Mouse (Mus musculus) olfactory bulb, adult 2 months (tissue): ENCODE results near the gene Pknox1. TPM values are rescaled to one million over a fixed set of nuclear protein-coding genes. Genes with fewer than 3 reads are reported as not detected.

Experiments
- H3K27ac ChIP-seq: fragments of 200-500 bp; 2 replicates; pipeline ENCODE4 v1.5.1; 2012; ENCODE audit warnings: low read depth, low read length; ENCODE audit not compliant: insufficient read depth
- H3K4me1 ChIP-seq: fragments of 200-500 bp; 2 replicates; pipeline ENCODE4 v1.6.1; 2012; ENCODE audit warnings: low read length; ENCODE audit not compliant: control insufficient read depth, insufficient read depth
- H3K4me3 ChIP-seq: fragments of 200-500 bp; 2 replicates; pipeline ENCODE4 v1.5.1; 2012; ENCODE audit warnings: mild to moderate bottlenecking, low read depth, low read length, moderate library complexity; ENCODE audit not compliant: insufficient read depth
- CTCF ChIP-seq: fragments of 200-500 bp; IDR thresholded peaks from 2 replicates; pipeline ENCODE4 v1.5.1; 2012; ENCODE audit warnings: low read depth, mild to moderate bottlenecking, low read length, moderate library complexity; ENCODE audit not compliant: insufficient read depth
- POLR2A ChIP-seq: fragments of 200-500 bp; IDR thresholded peaks from 2 replicates; pipeline ENCODE4 v1.6.1; 2012; ENCODE audit warnings: mild to moderate bottlenecking, low read depth, low read length, moderate library complexity; ENCODE audit not compliant: insufficient read depth
- WGBS: fragments of 180-500 bp; shearing (Covaris S2); methylation state at CpG from one replicate; pipeline ENCODE4 v1.1.7; 2018; 5-methylcytosine and 5-hydroxymethylcytosine counted together
- polyA plus RNA-seq: library from polyadenylated mRNA; stranded (reverse); fragments of >200 nt; gene quantifications from 2 replicates; pipeline ENCODE4 v1.2.4, GENCODE M21; 2012; ENCODE audit warnings: low replicate concordance; ENCODE audit not compliant: missing spikeins, insufficient read depth, insufficient read length

The Pknox1 gene
- polyA plus RNA-seq, 1 experiment, result 75.7 TPM

GRCm38 (mm10) chr17:31563632-31564014 is 911 bp upstream of the Pknox1 start:
- Histone ChIP-seq H3K4me1 (peaks cover 14% of the 10 kb centered on the region), H3K27ac (peak overlapping the region; percentile 98), H3K4me3 (peak overlapping the region; percentile 72)
- WGBS, result 5% methylated on average over 12 of the region's 12 CpGs
- TF ChIP-seq CTCF (no peak), POLR2A (no peak)

GRCm38 (mm10) chr17:31564858-31565140 is 265 bp downstream of the Pknox1 start:
- under 1% methylated on average over 43 of the region's 44 CpGs for WGBS

DNA sequence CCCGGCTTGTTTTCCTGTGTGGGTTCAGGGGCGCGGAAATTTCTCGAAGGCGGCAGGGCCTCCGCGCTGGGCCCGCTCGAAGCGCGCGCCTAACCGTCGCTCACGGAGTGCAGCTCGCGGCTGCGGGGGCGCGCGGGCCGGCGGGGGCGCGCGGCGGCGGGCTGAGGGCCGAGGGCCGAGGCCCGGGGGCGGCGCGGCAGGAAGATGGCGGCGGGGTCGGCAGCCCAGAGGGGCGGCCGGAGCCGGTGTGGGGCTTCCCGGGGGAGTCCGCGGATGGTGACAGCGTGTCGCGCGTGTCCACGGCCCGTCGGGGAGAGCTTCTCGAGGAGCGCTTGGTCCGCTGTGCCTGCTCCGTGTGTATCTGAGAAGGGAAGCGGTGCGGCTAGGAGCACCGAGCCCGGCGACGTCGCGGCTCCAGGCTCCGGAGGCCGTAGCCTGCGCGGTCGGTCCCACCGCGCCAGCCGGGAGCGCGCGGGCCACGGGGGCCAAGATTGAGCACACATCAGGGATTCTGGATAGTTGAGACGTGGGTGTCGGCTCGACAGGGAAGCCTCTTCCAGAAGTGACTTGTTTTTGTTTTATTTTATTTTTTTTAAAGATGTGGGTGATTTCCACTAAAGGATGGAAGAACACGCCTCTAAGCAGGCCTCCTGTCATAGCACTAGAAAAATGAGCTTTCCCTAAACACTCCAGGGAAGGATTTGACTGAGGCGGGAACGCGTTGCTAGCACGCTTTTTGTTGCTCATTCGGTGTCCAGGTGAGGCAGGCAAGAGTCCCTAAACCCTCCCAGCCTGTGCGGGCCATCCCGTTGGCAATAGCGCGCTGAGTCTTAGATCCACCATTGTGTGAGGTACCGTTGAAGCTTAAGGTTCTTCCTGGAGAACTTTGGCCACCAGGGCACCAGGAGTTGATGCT is 865 bp downstream of the Pknox1 start:
- H3K27ac ChIP-seq, result peak overlapping the region; percentile 92
- peak overlapping the region; percentile 99 for H3K4me3 ChIP-seq
- no peak for TF ChIP-seq CTCF
- peak; percentile 22; the same call in 1 of the 2 replicates for TF ChIP-seq POLR2A
- peaks cover 21% of the 10 kb centered on the region for H3K4me1 ChIP-seq
- WGBS, result under 1% methylated on average over 77 of the region's 88 CpGs

More at GRCm38 (mm10) chr17:31564858-31565140, 265 bp downstream of the Pknox1 start:
- Histone ChIP-seq H3K4me1 (peaks cover 19% of the 10 kb centered on the region), H3K27ac (peak overlapping the region; percentile 92), H3K4me3 (peak overlapping the region; percentile 99)
- TF ChIP-seq CTCF (no peak), POLR2A (peak; percentile 27; the same call in 1 of the 2 replicates)

DNA sequence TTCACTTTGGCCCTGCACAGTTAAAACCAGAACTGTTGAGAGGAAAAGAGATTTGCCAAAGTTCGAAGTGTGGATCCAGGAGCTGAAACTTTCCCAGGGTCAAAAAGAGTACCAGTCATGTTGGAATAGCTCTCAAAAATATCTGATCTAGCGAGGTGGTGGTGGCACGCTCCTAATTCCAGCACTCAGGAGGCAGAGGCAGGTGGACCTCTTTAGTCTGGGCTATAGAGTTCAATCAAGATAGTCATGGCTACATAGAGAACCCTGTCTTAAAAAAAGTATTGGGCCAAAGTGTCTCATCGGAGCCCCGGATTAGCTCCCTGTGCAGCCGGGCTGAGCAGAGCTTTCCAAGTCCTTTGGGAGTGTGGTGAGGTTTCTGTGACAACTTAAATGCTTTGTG is 1.7 kb downstream of the Pknox1 start:
- Histone ChIP-seq H3K4me3 (no peak overlapping the region), H3K27ac (no peak overlapping the region)
- no peak for TF ChIP-seq CTCF
- no peak for TF ChIP-seq POLR2A

GRCm38 (mm10) chr17:31569756-31570155 is 5.2 kb downstream of the Pknox1 start:
- Histone ChIP-seq H3K27ac (no peak overlapping the region), H3K4me1 (peaks cover 15% of the 10 kb centered on the region), H3K4me3 (no peak overlapping the region)
- WGBS, result 94% methylated on average over 1 of the region's 1 CpGs
- TF ChIP-seq POLR2A (no peak), CTCF (no peak)

More for the DNA sequence above, 1.7 kb downstream of the Pknox1 start:
- WGBS, result 27% methylated on average over 6 of the region's 6 CpGs
- peaks cover 21% of the 10 kb centered on the region for H3K4me1 ChIP-seq

GRCm38 (mm10) chr17:31570321-31570925 is 5.9 kb downstream of the Pknox1 start:
- no peak overlapping the region for H3K27ac ChIP-seq
- WGBS, result 76% methylated on average over 9 of the region's 9 CpGs
- peaks cover 15% of the 10 kb centered on the region for H3K4me1 ChIP-seq
- no peak overlapping the region for H3K4me3 ChIP-seq
- TF ChIP-seq CTCF, result no peak
- TF ChIP-seq POLR2A, result no peak

- H3K4me1 ChIP-seq, result peaks cover 14% of the 10 kb centered on the region
- no peak overlapping the region for H3K27ac ChIP-seq
- no peak for TF ChIP-seq CTCF
- TF ChIP-seq POLR2A, result no peak
- whole genome bisulfite sequencing, result 72% methylated on average over 5 of the region's 5 CpGs
- no peak overlapping the region for H3K4me3 ChIP-seq
Measured at GRCm38 (mm10) chr17:31571689-31572088, 7.2 kb downstream of the Pknox1 start.

- no peak overlapping the region for H3K4me3 ChIP-seq
- no peak for TF ChIP-seq POLR2A
- no peak for TF ChIP-seq CTCF
- no peak overlapping the region for H3K27ac ChIP-seq
- peaks cover 8% of the 10 kb centered on the region; the same call in 1 of the 2 replicates for H3K4me1 ChIP-seq
- WGBS, result 73% methylated on average over 7 of the region's 7 CpGs
Measured at GRCm38 (mm10) chr17:31574662-31575061, 10.1 kb downstream of the Pknox1 start.

DNA sequence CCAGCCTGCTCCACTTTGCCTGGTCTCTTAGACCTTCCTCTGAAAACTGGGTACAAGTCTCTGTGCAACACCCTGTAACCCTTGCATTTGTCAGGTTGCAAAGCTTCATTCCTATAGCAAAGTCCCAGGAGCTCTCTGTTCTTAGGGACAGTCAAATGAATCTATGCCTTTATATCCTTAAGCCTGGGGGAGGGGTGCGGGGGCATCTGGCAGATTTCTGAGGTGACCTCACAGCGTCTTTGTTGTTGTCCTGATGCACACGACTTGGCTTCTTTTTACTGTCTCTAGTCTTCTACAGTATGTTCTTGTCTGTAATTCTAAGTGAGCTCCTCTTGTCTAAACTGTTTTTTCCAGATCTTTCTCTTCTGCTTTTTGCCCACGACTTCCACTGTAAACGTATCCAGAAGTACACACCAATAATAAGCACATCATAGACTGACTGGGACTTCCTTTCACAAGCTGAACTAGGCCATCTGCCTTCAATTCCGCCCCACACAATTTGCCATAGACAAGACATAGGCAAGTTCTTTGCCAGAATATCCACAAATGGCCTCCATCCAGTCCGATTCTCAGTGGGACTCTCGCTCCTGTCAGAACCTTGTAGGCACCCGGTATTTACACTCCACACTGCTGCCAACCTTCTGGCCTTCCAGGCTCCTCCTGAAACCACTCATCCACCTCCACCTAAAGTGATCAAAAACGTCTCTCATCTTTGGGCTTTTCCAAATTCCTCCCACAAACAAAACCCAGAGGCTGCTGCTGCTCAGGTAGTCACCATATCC is 12.1 kb downstream of the Pknox1 start:
- Histone ChIP-seq H3K27ac (no peak overlapping the region), H3K4me3 (no peak overlapping the region), H3K4me1 (peaks cover 15% of the 10 kb centered on the region)
- 53% methylated on average over 10 of the region's 10 CpGs for WGBS
- TF ChIP-seq POLR2A, result no peak
- TF ChIP-seq CTCF, result no peak
